Mouse (Mus musculus) B cell, adult (primary cell): ENCODE measurements around the gene Dock9. TPM values are rescaled to one million over a fixed set of nuclear protein-coding genes. Genes with fewer than 3 reads are reported as not detected.

ENCODE experiments used
- total RNA-seq: library from RNA; stranded (reverse); gene quantifications from 4 replicates; pipeline ENCODE4 v1.2.4, GENCODE M21; 2023; ENCODE audit not compliant: inconsistent age

Gene Dock9
- 20.8 to 21.4 TPM (median 21.2 TPM) in 4 replicates for total RNA-seq

GRCm38 (mm10) chr14:121797457-121798410 lies at the start of gene Dock9:
Gene Dock9, minus strand, starts transcription at chr14:121797837.

GRCm38 (mm10) chr14:121504781-121505484 lies 292.7 kb downstream of the Dock9 start, which contains the start of gene Slc15a1:
Gene Slc15a1, minus strand, starts transcription at chr14:121505252.

Other genes starting within 250 kb of the Dock9 start
- 49.2 to 55.7 TPM (median 51.8 TPM) in 4 replicates for gene Ubac2, start 80.8 kb upstream of the Dock9 start, total RNA-seq
- 121 to 134 TPM (median 129 TPM) in 4 replicates for gene Gpr18, start 117.9 kb upstream of the Dock9 start, total RNA-seq
- gene Gpr183, start 167.4 kb upstream of the Dock9 start, total RNA-seq = 255 to 286 TPM (median 258 TPM) in 4 replicates
- 1.2 to 1.6 TPM (median 1.4 TPM) in 3 of 4 replicates, not detected in the other for gene Timm8a2, start 236.8 kb upstream of the Dock9 start, total RNA-seq